Mouse (Mus musculus) kidney, adult 2 months (tissue): ENCODE data around the gene Hpd.

Experiments used
- CTCF ChIP-seq: fragments of 200-500 bp; conservative IDR thresholded peaks from 2 replicates; pipeline ENCODE4 v1.5.1; 2011; ENCODE audit warnings: low read depth, mild to moderate bottlenecking, control low read depth, low read length, moderate library complexity, mixed read lengths; ENCODE audit not compliant: insufficient read depth, insufficient read length
- POLR2A ChIP-seq: fragments of 200-500 bp; IDR thresholded peaks from one replicate; pipeline ENCODE4 v1.6.1; 2011; ENCODE audit warnings: low read depth, low read length, control low read depth

DNA sequence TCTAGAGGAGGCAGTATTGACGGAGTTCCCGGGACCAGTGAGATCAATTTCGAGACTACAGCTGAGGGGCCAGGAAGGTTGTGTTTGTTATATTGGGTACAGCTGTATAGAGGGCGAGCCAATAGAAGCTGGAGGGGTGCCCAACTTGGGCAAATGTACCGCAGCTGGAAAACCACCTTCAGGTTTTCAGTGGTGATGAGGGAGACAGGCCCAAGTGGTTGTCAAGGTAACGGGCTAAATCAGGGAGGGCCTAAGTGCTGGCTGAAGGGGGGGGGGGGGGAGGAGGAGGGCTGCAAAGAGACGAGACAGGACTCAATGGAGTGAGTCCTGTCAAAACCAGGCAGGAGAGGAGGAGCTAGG lies 48.8 kb downstream of the Hpd start:
- no peak for TF ChIP-seq POLR2A
- no peak for TF ChIP-seq CTCF
